Mouse (Mus musculus) heart, adult 2 months (tissue): Measurements from ENCODE around the gene Plk3. TPM values are rescaled to one million over a fixed set of nuclear protein-coding genes. Genes with fewer than 3 reads are reported as not detected.

Experiments
- DNase-seq, 2 experiments: peaks; one replicate each; pipeline ENCODE4 v3.0.0; 2021
- H3K27ac ChIP-seq: fragments of 200-600 bp; 2 replicates; pipeline ENCODE4 v1.8.1; 2022
- H3K27me3 ChIP-seq: fragments of 200-500 bp; 2 replicates; pipeline ENCODE4 v1.6.1; 2012; ENCODE audit warnings: mild to moderate bottlenecking, low read length, inconsistent platforms, mixed read lengths; ENCODE audit not compliant: control insufficient read depth, insufficient read depth
- H3K36me3 ChIP-seq: fragments of 200-500 bp; 2 replicates; pipeline ENCODE4 v1.6.1; 2012; ENCODE audit warnings: low read length, inconsistent platforms; ENCODE audit not compliant: control insufficient read depth, insufficient read depth
- H3K4me1 ChIP-seq: fragments of 200-500 bp; 2 replicates; pipeline ENCODE4 v1.6.1; 2011; ENCODE audit warnings: low read length; ENCODE audit not compliant: control insufficient read depth, insufficient read depth
- H3K4me3 ChIP-seq: fragments of 200-600 bp; 2 replicates; pipeline ENCODE4 v1.8.1; 2022
- H3K79me2 ChIP-seq: fragments of 200-500 bp; replicated peaks from 2 replicates; pipeline ENCODE4 v1.6.1; 2012; ENCODE audit warnings: mild to moderate bottlenecking, inconsistent platforms, low read length, moderate library complexity, mixed read lengths; ENCODE audit not compliant: control insufficient read depth, insufficient read depth
- H3K9ac ChIP-seq: fragments of 200-500 bp; 2 replicates; pipeline ENCODE4 v1.6.1; 2012; ENCODE audit warnings: low read depth, mild to moderate bottlenecking, control low read depth, inconsistent platforms, low read length, mixed read lengths
- CTCF ChIP-seq: fragments of 200-600 bp; IDR thresholded peaks from 2 replicates; pipeline ENCODE4 v1.8.1; 2022; ENCODE audit warnings: antibody characterized with exemption, mild to moderate bottlenecking, moderate library complexity
- EP300 ChIP-seq: fragments of 200-500 bp; IDR thresholded peaks from 2 replicates; pipeline ENCODE4 v1.6.1; 2011; ENCODE audit warnings: low read depth, low read length, control low read depth; ENCODE audit not compliant: insufficient read depth
- POLR2A ChIP-seq: fragments of 200-500 bp; IDR thresholded peaks from 2 replicates; pipeline ENCODE4 v1.6.1; 2011; ENCODE audit warnings: mild to moderate bottlenecking, low read depth, low read length, control low read depth; ENCODE audit not compliant: insufficient read depth
- WGBS: fragments of 180-500 bp; shearing (Covaris S2); methylation state at CpG from one replicate; pipeline ENCODE4 v1.1.7; 2018; 5-methylcytosine and 5-hydroxymethylcytosine counted together
- intact Hi-C: fragments of 180-260 bp; cut with DNase I; formaldehyde crosslinking; loops from one replicate; pipeline ENCODE4 v1.15.1; 2025
- polyA plus RNA-seq: library from polyadenylated mRNA; depleted of rRNA; stranded (reverse); fragments of >200 nt; gene quantifications from 2 replicates; pipeline ENCODE4 v1.2.3, GENCODE M21; 2012
- total RNA-seq, 2 experiments: library from RNA; stranded (reverse); gene quantifications; 2 replicates each; pipeline ENCODE4 v1.2.3; 2021

Plk3 gene
- total and polyA plus RNA-seq, 3 experiments: 1.4 to 4.5 (median 1.9) TPM

- intact Hi-C loops: loop anchor here (10.0 kb wide), 1 partner anchor 412 kb away; no protein-coding TSS in a partner anchor
- Histone ChIP-seq H3K27me3 (no peaks in the 10 kb centered on the region), H3K9ac (peak within 1 kb of the TSS; percentile 56), H3K36me3 (no peaks in the 10 kb centered on the region), H3K4me1 (peaks cover 29% of the 10 kb centered on the region), H3K79me2 (no peaks in the 10 kb centered on the region), H3K27ac (peak within 1 kb of the TSS; percentile 99), H3K4me3 (peak within 1 kb of the TSS; percentile 23)
- 65% methylated on average over 9 of the region's 9 CpGs for WGBS
- peak in 1 of 2 experiments; percentile 28 for DNase-seq
- TF ChIP-seq EP300 (no peak), POLR2A (no peak), CTCF (no peak)
These were observed 7.0 kb downstream of the Plk3 start, which contains the start of gene Tctex1d4 for GRCm38 (mm10) chr4:117126675-117127290. Gene Tctex1d4 (plus strand): TSS chr4:117126794.

- peak overlapping the region; percentile 23 for H3K4me3 ChIP-seq
- intact Hi-C loops: loop anchor here (10.0 kb wide), 1 partner anchor 411 kb away; no protein-coding TSS in a partner anchor
- no peaks in the 10 kb centered on the region for H3K36me3 ChIP-seq
- peaks cover 29% of the 10 kb centered on the region for H3K4me1 ChIP-seq
- no peaks in the 10 kb centered on the region for H3K27me3 ChIP-seq
- no peaks in the 10 kb centered on the region for H3K79me2 ChIP-seq
- peak; percentile 80 to 91 for DNase-seq
- TF ChIP-seq POLR2A (peak; percentile 74), EP300 (peak; percentile 98), CTCF (no peak)
- 31% methylated on average over 15 of the region's 15 CpGs for WGBS
- peak overlapping the region; percentile 56 for H3K9ac ChIP-seq
- H3K27ac ChIP-seq: peak overlapping the region; percentile 99
These were observed 7.7 kb downstream of the Plk3 start for GRCm38 (mm10) chr4:117125910-117126674.

GRCm38 (mm10) chr4:117125348-117125909, 8.3 kb downstream of the Plk3 start, which contains the start of gene Btbd19:
Gene Btbd19 (minus strand): TSS chr4:117125725.
- Histone ChIP-seq H3K27me3 (no peaks in the 10 kb centered on the region), H3K27ac (peak within 1 kb of the TSS; percentile 99), H3K9ac (peak within 1 kb of the TSS; percentile 56), H3K36me3 (no peaks in the 10 kb centered on the region), H3K79me2 (no peaks in the 10 kb centered on the region), H3K4me1 (peaks cover 29% of the 10 kb centered on the region), H3K4me3 (peak within 1 kb of the TSS; percentile 23)
- intact Hi-C loops: loop anchor here (10.0 kb wide), 1 partner anchor 411 kb away; no protein-coding TSS in a partner anchor
- TF ChIP-seq EP300 (no peak), POLR2A (no peak), CTCF (no peak)
- 34% methylated on average over 8 of the region's 8 CpGs for WGBS
- DNase-seq: peak; percentile 84 to 86

DNA sequence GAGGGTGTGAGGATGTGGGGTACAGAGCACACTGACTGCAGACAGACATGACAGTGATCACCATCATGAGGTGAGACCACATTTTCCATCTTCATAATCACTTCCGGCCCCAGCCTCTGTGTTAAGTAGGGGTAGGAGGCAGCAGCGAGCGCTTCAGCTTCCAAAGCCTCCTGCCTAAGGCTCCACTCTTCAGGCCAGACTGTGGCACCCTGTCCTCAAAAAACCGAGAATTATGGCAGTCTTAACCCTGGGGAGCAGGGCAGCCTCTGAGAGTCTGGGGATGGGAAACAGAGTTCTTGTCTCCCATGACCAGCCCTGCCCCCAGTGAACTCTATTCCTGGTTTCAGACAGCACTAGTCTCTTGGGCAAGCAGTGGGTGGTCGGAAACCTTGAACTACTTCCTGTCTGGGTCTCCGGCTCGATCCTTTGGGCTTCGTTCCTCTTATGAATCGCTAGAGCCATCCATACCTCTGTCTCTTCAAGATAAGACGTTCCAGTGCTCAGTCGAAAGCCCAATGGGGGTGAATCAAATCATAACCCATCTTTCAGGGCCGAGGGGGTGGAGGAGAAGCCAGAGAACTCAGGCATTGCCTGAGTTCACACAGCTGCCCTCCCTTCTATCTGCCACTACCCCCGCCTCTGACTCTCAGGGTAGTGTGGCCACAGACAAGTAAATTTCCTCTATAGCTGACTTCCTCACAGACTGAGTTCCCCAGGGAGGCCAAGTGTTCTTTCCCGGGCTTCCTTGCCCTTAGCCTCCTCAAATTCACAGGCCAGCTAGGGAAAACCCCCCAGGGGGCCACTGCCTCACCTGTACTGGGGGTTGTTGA, 9.0 kb downstream of the Plk3 start:
- peak overlapping the region; percentile 42 for H3K9ac ChIP-seq
- H3K27ac ChIP-seq: peak overlapping the region; percentile 99
- TF ChIP-seq POLR2A (0 out of 2 replicates have a peak, but pooled peaks have one; percentile 25), CTCF (no peak), EP300 (no peak)
- intact Hi-C loops: loop anchor here (5.0 to 10.0 kb wide), 3 partner anchors 107 to 410 kb away; partner anchors contain the start of gene Eif2b3
- WGBS: 31% methylated on average over 14 of the region's 14 CpGs
- no peaks in the 10 kb centered on the region for H3K27me3 ChIP-seq
- DNase-seq: peak; percentile 63 to 74
- no peaks in the 10 kb centered on the region for H3K36me3 ChIP-seq
- no peaks in the 10 kb centered on the region for H3K79me2 ChIP-seq
- peaks cover 31% of the 10 kb centered on the region for H3K4me1 ChIP-seq
- no peak overlapping the region; the same call in 1 of the 2 replicates for H3K4me3 ChIP-seq

DNA sequence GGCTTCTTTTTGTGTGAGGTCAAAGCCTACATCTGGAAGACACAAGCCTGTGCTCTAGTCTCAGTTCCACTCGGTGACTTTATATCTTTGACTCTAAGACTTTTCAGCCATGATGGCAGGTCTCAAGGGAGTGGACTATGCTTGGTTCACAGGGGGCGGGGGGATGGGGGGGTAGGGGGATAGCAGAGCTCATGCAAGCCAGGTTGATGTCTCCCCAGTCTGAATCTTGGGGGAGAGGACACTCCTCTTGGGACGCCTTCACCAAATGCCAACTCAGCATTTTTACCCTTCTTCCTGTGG, 9.6 kb downstream of the Plk3 start:
- Histone ChIP-seq H3K27ac (peak overlapping the region; percentile 99), H3K9ac (no peak overlapping the region), H3K4me3 (no peak overlapping the region), H3K79me2 (no peaks in the 10 kb centered on the region), H3K4me1 (peaks cover 33% of the 10 kb centered on the region), H3K27me3 (no peaks in the 10 kb centered on the region), H3K36me3 (no peaks in the 10 kb centered on the region)
- DNase-seq: no peak
- 62% methylated on average over 3 of the region's 3 CpGs for WGBS
- intact Hi-C loops: loop anchor here (5.0 to 10.0 kb wide), 3 partner anchors 107 to 409 kb away; partner anchors contain the start of gene Eif2b3
- no peak for TF ChIP-seq POLR2A
